Mouse (Mus musculus) gastrocnemius, postnatal 25 days (tissue): ENCODE measurements around the gene Gphb5. TPM values are rescaled to one million over a fixed set of nuclear protein-coding genes. Genes with fewer than 3 reads are reported as not detected.
A peak's percentile ranks its signal among the peaks of the same experiment; 100 is the strongest.

ENCODE experiments used
- DNase-seq: peaks from one replicate; pipeline ENCODE4 v3.0.0; 2022
- total RNA-seq, 2 experiments: library from RNA; stranded (reverse); gene quantifications; 1 replicate in 1 of 2; 2 replicates in 1 of 2; pipeline ENCODE4 v1.2.3; 2021

Gene Gphb5
- total RNA-seq, 2 experiments from 2014 or later: not detected

- no peak for DNase-seq
These were observed 25.1 kb downstream of the Gphb5 start for GRCm38 (mm10) chr12:75391526-75391925.

DNA sequence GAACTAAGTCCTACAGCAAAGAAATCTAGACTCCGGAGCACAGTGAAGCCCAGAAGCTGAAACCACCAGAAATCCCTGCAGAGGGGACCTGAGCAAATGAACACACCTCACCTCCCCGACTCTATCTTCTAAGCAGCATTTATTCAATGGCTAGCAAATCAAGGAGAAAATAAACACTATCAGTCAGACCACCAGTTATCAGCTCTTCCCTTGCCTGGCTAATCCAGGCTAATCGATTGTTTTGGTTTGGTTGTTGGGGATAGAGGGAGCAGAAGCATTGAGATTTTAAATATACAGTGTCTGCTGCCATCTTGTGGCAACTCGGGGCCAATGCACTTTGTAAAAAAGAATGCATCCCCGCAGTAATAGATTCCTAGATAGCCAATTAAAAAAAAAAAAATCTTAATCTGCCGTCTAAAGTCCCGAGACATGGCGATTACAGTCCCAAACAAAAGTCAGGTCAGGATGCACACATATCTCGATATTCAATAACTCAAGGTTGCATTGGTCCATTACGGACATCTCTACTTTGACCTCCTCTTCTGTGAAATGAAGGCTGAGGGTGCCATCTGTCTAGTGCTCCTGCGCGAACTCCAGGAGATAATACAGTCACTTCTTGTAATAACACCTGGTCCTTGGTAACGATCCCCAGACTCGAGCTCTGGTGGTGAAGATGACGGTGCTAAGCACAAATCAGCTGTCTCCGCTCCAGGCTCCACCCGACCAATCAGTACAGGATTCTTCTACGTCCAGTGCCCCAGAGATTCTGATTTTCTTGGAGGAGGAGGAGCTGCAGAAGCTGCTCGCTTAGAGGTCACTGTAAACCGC, 27.1 kb downstream of the Gphb5 start:
- DNase-seq: no peak

GRCm38 (mm10) chr12:75388521-75388920, 28.1 kb downstream of the Gphb5 start:
- DNase-seq: no peak

DNA sequence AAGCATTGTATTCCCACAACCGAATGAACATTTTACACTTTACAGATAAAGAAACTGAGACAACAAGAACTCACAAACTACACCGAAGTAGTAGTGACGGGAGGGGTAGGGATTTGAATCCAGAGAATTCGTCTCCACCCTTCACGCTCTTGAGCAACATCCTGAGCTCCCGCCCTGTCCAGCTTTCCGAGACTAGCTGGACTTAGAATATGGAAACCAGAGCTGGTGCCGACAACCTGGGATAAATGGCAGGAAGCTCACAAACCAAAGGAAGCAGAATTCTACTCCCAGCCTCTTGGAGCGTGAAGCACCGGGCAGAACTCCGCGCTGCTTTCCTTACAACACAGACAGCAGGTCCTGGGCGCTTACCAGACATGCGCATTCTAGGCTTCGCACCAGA, 28.7 kb downstream of the Gphb5 start:
- no peak for DNase-seq

- DNase-seq: peak; percentile 45
These were observed 29.4 kb downstream of the Gphb5 start for GRCm38 (mm10) chr12:75387156-75387555.

DNA sequence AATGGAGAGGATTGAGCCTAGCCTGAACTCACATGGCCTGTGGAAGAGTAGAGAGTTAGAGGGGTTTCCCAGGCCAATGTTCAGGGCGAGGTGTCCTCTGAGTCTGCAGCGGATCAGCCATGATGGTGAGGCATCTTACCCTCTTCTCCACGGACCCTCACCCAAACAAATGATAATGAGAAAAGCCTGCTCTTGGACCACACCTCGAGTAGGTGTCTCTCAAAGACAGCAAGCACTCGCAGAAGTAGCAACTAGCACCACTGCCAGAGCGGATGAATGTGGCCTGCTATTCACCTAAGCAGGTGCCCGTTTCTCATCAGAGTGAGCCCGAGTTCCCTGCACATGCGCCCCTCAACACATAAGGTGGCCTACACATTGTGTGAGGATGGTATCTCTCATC, 29.9 kb downstream of the Gphb5 start:
- no peak for DNase-seq

DNA sequence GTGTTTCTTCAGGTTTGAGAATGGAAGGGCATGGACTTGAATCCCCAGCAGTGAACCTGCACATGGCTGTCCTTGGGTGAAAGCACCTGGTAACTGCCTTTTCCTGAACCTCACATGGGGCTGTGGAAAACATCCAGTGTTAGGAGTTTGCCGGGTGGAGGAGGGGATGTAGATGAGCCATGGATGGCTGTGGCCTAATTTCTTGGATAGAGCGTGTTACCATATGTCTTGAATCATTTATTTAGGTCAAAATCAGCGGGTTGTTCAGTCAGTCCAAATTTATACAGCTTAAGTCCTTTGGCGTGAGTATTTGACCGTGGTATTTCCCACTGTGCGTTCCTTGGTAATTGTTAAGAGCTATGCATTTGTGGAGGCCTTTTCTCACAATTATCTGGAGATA, 40.5 kb downstream of the Gphb5 start:
- no peak for DNase-seq

DNA sequence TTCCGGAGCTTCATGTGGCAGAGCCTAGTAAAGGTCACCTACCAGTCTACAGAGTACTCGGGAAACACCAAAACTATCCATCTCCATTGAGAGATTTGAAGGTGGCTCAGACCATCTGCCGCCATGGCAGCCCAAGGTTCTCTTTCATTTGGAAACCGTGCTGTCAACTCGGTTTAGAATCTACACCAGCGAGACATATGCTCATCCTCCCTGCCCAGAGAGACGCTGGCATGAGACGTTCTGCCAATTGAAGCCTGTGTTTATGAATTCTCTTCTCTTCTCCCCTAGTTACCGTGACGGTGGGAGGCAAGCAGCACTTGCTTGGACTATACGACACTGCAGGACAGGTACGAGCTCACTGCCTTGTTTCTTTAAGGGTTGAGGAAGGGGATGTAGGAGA, 41.5 kb downstream of the Gphb5 start:
- DNase-seq: no peak

GRCm38 (mm10) chr12:75374437-75374836, 42.1 kb downstream of the Gphb5 start:
- no peak for DNase-seq

DNA sequence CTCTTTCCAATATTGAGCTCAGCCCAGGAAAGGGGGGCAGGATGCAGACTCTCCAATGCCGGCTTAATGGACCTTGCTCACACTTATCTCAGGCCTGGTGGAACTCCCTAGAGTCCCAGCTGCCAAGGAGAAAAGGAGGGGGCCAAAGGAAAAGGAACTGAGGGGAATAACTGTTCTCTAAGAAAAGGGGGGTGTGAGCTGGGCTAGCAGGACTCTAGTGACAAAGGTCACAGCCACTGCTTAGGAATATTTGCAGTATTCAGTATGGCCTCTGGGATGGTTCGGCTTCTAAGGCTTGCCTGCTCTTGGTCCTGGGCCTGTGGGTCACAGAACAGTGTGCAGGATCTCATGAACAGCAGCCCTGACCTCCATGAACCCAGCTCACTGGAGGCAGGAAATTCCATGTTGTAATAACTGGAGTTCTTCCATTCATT, 47.1 kb downstream of the Gphb5 start:
- peak; percentile 54 for DNase-seq

DNA sequence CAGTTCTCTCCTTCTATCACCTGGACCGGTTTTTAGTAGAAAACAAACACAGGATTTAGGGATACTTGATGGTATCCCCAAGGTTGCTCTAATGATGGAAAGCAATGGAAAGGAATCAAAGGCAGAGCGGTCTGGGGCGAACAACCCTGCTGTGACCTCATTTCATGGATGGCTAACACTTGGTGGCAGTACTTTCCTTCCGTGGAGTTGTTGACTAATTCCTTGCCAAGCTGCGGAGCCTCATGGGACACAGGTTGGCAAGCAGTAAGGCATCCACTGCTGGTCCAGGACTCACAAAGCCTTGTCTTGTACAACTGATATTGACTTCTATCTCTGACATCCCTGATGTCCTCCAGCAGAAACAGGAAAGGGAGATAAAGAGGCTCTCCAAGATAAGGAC, 48.1 kb downstream of the Gphb5 start:
- peak; percentile 46 for DNase-seq

DNA sequence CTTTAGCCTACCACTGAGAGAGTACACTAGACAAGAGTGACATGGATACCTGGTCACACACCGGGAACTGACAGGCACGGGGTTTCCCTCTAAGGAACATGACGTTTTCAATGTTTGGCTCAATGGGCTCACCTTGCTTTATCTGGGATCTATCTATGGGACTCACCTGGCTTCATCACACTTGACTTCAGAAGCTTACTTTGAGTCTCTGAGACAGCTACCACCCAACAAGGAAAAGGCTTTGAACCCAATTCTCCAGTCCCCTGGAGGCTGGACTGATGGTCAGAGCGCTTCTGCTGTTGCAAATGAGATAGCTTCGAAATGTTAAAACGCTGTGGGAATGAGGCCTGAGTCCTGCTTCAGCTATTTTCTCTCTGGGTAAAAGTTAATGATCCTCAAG, 49.2 kb downstream of the Gphb5 start:
- no peak for DNase-seq

GRCm38 (mm10) chr12:75365621-75366124, 50.9 kb downstream of the Gphb5 start:
- DNase-seq: no peak

DNA sequence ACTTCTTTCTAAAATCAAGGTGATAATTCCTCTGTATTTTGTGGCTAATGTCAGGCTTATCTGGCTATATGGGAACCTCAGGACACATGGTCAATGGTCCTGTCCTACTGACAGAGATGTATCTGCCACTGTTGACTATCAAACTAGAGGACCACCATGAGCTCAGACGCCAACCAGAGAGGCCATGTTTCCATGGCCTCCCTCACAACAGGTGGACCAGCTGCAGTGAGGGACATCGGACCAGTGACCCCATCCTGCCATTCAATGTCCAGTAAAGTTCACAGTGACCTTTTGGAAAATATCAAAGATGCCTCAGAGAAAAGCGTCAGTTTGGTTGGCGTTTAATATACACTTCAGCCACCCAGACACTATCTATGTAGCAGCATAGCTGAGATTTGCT, 52.2 kb downstream of the Gphb5 start:
- no peak for DNase-seq

- no peak for DNase-seq
These were observed 54.1 kb downstream of the Gphb5 start for GRCm38 (mm10) chr12:75362456-75362855.

Other genes starting within 250 kb of the Gphb5 start
- gene Kcnh5, start 239.4 kb downstream of the Gphb5 start, total RNA-seq: not detected
- gene Rhoj, start 108.5 kb downstream of the Gphb5 start, total RNA-seq: 10 to 100 TPM; 16.7 to 22.6 TPM
- 10 to 100 TPM; 25.3 to 26.7 TPM for gene Ppp2r5e, start 179.5 kb upstream of the Gphb5 start, total RNA-seq